Mouse (Mus musculus): ENCODE measurements around the gene Prcd.
"Not testable (repeated sequence)": the region's sequence is repeated elsewhere in the genome, so short reads cannot be mapped to it uniquely, and the experiment has no call there.

Gene Prcd

GRCm38 (mm10) chr11:116649711-116650337 is 3.5 kb upstream of the Prcd start:
- no peak for DNase-seq (ENCODE audit: low spot score in 2 of 2)

DNA sequence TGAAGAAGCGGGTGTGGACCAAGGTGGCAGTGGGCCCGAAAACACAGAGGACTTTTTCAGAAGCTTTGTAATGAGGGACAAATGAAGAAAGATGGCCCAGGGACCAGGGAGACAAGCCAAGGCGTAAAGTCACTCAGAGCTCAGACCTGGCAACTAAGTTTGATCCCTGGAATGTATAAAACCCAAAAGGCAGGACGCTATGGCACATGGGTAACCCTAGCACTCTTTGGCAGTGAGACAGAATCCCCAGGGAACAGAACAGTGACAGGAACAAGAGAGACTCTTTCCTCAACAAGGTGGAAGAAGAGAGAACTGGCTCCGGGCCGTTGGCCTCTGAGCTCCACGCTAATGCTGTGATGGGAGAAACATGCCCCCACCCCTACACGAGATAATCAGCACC is 2.5 kb upstream of the Prcd start:
- no peak for DNase-seq (ENCODE audit: low spot score in 2 of 2)

GRCm38 (mm10) chr11:116651339-116651738 is 2.0 kb upstream of the Prcd start:
- no peak for DNase-seq (ENCODE audit: low spot score in 2 of 2)

- DNase-seq (ENCODE audit: low spot score in 2 of 2) = no peak
Observed at GRCm38 (mm10) chr11:116652330-116653098, 820 bp upstream of the Prcd start.

GRCm38 (mm10) chr11:116653709-116654221 is 431 bp downstream of the Prcd start:
- DNase-seq (ENCODE audit: low spot score in 2 of 2) = no peak

DNA sequence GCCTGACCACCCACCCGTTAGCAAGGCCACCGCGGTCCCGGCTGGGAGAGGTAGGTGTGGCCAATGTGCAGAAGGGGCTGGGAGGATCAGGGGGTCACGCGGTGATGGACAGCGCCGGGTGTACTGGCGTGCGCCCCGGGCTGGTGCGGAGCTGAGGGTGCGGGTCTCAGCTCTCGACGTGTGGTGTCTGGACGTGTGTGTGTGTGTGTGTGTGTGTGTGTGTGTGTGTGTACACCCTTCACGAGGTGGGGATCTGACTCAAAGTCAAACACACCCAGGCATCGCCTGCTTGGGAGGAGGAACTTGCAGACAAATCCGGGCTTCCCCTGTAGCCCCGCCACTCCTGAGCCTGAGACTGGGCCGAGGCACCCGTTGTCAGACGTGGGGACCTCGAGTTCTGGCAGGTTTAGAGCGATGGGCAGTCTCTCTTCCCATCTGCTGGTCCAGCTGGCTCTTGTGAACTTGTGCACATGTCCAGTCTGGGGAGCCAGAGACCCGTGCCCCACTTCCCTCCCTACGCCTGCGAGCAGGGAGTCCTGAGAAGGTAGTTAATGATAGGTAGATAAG is 1.0 kb downstream of the Prcd start, which contains the start of gene Cygb:
Gene Cygb, minus strand, starts transcription at position 59 of the 567 bp plus-strand sequence.
- no peak for DNase-seq (ENCODE audit: low spot score in 2 of 2)

GRCm38 (mm10) chr11:116656348-116657191 is 3.2 kb downstream of the Prcd start:
- DNase-seq (ENCODE audit: low spot score in 2 of 2) = no peak

GRCm38 (mm10) chr11:116657311-116658223 is 4.2 kb downstream of the Prcd start:
- DNase-seq (ENCODE audit: low spot score in 2 of 2) = peak; percentile 38 to 77

- no peak for DNase-seq (ENCODE audit: low spot score in 2 of 2)
Observed at GRCm38 (mm10) chr11:116658238-116658637, 4.9 kb downstream of the Prcd start.

DNA sequence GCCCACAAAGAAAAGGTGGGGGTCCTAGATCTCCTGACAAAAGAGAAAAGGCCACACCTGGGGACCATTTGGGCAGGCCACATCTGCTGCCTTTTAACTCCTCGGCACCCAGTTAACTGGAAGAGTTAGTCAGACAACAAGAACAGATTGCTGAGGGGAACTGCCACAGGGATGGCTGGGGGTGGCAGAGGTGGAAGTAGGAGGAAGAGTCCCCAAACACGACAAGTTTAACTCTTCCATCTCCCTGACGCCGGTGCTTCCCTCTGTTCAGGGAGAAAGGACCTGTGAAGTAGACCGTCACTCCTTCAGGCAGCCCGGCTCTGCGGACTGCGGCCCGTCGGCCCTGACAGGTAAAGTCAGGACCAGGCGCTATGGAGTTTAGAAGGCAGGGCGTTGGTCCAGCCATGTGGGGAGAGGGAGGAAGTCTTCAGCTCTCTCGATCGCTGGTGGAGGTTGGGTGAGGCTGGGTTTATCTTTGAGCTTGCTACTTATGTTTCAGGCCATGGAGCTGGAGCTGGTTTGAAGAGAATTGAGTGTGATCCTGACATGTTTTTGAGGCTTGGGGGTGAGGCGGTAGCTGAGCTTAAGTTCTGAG is 5.8 kb downstream of the Prcd start:
- DNase-seq (ENCODE audit: low spot score in 2 of 2) = no peak

- DNase-seq (ENCODE audit: low spot score in 2 of 2) = no peak
Observed at GRCm38 (mm10) chr11:116660181-116660580, 6.8 kb downstream of the Prcd start.

- no peak for DNase-seq (ENCODE audit: low spot score in 2 of 2)
Observed at GRCm38 (mm10) chr11:116661291-116661947, 8.1 kb downstream of the Prcd start.

DNA sequence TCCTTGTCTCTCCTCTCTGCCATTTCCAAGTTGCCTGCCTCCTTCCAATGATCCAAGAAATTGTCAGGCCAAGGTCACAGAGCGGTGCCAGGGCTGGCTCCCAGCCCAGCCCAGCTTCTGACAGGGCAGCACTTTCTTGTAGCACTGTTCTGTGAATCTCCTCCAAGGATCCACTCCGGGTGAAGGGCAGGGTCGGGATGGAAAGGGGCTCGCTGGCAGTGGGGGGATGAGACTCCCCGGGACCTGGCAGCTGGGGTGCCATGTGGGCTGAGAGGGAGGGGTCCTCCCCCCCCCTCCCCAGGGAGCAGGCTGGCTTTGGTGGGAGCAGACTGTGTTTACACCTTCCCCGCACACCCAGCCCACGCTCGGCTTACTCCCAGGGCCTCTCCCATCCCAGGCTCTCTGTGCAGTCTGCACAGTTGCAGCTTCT is 8.6 kb downstream of the Prcd start:
- no peak for DNase-seq (ENCODE audit: low spot score in 2 of 2)

DNA sequence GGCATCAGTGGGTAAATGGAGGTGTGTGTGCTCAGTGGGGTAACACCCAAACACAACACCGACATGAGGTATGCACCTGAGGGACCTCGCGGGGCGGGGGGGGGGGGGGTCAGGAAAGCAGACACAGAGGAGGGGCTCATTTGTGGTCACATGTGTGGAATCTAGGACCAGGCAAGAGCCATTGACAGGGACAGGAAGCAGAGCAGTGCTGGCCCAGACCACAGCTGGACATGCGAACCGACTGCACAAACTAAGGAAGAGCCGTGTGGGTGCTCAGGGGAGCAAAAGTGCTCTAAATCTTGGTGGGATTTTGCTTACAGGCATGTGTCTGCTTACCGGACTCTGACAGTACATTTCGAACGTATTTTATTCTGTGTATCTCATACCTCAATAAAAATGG is 12.0 kb downstream of the Prcd start:
- no peak for DNase-seq (ENCODE audit: low spot score in 2 of 2)

DNA sequence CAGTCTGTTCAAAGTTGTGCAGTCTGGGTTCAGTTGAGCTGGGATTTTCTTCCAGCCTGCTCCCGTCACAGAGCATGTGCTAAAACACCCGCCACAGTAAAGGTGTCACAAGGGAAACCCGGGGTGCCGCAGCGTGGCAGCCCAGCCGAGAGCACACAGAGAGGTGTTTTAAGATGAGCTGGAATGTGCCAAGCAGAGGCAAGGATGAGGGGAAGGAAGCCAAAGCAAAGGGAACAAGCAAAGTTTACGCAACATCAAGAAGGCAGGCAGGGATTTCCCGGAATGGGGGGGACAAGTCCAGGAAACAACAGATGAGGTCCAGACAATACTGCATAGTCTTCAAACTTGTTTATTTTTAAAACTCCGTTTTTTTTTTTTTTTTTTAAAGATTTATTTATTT is 13.2 kb downstream of the Prcd start:
- DNase-seq (ENCODE audit: low spot score in 2 of 2) = no peak

DNA sequence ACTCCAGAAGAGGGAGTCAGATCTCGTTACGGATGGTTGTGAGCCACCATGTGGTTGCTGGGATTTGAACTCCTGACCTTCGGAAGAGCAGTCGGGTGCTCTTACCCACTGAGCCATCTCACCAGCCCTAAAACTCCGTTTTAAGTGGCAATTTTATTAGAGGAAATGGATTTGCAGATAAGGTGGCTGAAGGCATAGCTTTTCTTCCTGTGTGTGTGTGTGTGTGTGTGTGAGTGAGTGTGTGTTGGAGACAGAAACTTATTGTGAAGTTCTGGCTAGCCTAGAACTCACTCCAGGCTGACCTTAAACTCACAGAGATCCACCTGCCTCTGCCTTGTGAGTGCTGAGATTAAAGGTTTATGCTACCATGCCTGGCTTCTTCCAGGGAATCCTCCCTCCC is 13.7 kb downstream of the Prcd start:
- not testable (repeated sequence) for DNase-seq (ENCODE audit: low spot score in 2 of 2)

DNA sequence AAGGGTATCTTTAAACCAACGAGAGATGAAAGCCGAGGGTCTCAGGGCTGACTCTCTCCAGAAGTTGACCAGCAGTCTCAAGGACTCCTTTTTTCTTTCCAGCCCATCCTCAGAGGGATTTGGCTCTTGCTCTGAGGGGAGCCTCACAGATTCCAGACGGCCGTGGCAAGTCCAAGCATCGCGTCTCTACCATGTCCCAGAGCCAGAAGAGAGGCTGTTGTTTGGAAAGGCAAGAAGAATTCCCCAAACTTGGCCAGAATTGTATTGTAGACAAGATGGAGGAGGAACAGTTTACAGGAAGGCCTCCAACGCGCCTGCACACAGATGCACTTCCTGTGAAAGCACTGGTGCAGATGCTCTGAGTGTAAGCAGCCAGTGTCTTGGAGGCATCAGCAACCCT is 14.6 kb downstream of the Prcd start:
- DNase-seq (ENCODE audit: low spot score in 2 of 2) = no peak

DNA sequence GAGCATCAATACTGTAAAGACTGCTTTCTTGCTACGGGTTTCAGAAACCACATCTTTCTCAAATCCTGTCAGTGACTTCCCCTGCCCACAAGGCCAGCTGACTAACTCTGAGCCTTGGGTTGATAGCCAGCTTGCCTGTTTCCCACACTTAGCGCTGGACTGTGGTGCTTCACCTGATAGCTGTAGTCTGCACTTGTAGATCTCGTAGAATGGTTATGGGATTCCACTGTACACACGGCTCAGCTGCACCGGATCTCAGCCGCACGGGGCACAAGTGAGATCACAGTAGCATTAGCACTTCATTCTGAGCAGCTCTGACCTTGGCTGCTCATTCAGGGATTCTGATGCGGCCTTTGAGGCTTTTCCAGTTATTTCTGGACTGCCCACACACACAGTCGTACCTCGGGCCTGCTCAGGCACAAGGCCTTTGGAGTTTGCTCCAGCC is 15.1 kb downstream of the Prcd start:
- no peak for DNase-seq (ENCODE audit: low spot score in 2 of 2)

DNA sequence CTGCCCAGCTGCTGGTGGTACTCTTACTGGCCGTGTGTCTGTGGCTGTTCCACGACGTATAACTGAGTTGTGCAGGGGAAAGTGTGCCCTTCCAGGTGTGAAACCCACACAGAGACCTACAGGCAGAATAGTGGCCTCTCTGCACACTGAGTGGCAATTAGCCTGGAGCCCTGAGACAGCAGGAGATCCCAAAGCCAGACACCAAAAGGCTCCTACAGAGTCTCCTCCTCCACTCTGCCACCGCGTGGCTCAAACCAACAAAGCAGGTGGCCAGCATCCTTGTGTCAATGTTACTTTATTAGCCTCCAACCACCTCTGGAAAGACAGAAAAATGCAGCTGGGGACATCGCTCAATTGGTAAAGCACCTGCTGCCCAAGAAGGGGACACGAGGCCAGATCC is 15.5 kb downstream of the Prcd start:
- DNase-seq (ENCODE audit: low spot score in 2 of 2) = no peak

DNA sequence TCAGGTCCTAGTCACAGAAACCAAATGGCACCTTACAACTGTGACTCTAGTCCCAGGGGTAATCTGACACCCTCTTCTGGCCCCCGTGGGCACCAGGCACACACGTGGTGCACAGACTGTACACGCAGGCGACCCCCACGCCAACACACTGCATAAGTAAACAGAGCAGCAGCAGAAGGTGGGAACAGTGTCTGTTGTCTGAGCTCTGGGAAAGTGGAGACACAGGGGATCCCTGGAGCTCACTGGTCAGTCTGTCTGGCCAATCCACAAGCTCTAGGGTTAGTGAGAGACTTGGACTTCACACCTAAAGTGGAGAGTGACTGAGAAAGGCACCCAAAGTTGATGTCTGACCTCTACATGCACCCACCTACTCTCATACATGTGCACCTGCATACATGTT is 16.0 kb downstream of the Prcd start:
- DNase-seq (ENCODE audit: low spot score in 2 of 2) = no peak
